Mouse (Mus musculus) regulatory T cell (primary cell): ENCODE results near the gene Hsd11b1.
"Not testable (repeated sequence)": the region's sequence is repeated elsewhere in the genome, so short reads cannot be mapped to it uniquely, and the experiment has no call there.

ENCODE experiments used
- in situ Hi-C: fragments of 300-600 bp; cut with MboI, MseI; formaldehyde crosslinking; loops from one replicate; pipeline ENCODE4 v1.15.1; 2025; ENCODE audit warnings: high pct_unique_total_duplicates

The Hsd11b1 gene

GRCm38 (mm10) chr1:193279492-193279891 lies 15.6 kb upstream of the Hsd11b1 start:
- in situ Hi-C loops = no loop called here

GRCm38 (mm10) chr1:193278414-193279045 lies 14.7 kb upstream of the Hsd11b1 start:
- in situ Hi-C loops = no loop called here

- in situ Hi-C loops = no loop called here
These were observed 10.7 kb upstream of the Hsd11b1 start for GRCm38 (mm10) chr1:193274407-193275071.

- in situ Hi-C loops = no loop called here
These were observed 9.2 kb upstream of the Hsd11b1 start, which contains the start of gene G0s2 for GRCm38 (mm10) chr1:193272916-193273601. Gene G0s2, minus strand, starts transcription at chr1:193273217.

- in situ Hi-C loops = no loop called here
These were observed 8.5 kb upstream of the Hsd11b1 start for GRCm38 (mm10) chr1:193272137-193272915.

GRCm38 (mm10) chr1:193270965-193271763 lies 7.3 kb upstream of the Hsd11b1 start:
- in situ Hi-C loops = no loop called here

DNA sequence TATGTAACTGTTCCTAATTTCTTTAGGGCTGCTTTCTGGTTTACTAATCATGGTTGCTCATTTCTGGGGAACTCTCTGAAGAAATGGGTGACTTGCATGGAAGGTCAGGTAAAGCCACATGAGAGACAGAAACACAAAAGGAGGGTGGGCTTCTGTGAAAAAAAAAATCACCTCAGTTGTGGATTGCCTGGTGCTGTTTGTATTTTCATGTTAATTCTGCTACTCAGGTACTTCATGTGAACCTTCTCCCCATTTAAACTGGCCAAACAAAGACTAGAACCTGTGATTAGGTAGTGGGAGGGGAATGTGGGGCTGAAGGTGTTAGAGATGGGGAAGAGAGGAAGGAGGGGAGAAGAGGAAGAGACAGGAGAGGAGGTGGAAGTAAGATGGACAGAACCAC lies 1.9 kb upstream of the Hsd11b1 start:
- in situ Hi-C loops = no loop called here

DNA sequence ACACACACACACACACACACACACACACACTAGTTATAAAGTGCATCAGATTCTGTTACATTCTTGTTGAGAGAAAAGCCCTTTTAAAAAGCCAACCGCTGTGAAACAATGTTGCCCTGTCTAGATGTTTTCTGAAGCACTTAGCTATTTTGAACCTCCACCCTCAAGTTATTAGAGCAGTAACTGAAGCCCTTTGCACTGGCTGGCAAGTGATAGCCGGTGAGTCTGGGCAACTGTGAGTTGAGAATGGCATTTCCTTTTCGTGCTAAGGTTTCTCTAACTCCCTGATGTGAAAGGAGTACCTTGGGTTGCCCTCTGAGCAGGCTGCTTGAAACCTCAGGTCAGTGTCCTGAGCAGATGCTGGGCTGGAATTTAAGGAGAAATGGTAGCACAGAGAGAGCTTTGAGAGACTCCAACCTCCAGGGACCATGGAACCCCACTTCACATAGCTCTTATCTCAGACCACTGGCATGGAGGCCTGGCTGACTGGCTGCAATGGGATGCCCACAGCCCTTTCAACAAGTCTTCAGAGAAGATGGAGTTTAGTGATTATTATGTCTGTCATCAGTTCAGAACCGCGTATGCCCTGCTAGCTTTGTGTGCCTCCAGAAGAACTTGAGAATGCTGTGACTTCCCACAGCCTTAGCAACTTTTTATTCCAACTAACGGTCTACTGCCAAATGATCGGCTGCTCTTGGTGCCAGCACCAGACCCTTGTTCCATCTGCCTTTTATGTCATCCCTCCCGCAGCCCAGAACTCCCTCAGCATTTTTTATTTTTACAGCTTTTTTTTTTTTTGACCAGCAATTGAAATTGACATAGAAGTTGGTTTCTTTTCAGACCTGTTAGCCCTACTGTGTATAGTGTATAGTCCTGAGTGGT lies 608 bp downstream of the Hsd11b1 start:
- in situ Hi-C loops = loop anchor here (5.0 kb wide), 1 partner anchor 64 kb away; no protein-coding TSS in a partner anchor

DNA sequence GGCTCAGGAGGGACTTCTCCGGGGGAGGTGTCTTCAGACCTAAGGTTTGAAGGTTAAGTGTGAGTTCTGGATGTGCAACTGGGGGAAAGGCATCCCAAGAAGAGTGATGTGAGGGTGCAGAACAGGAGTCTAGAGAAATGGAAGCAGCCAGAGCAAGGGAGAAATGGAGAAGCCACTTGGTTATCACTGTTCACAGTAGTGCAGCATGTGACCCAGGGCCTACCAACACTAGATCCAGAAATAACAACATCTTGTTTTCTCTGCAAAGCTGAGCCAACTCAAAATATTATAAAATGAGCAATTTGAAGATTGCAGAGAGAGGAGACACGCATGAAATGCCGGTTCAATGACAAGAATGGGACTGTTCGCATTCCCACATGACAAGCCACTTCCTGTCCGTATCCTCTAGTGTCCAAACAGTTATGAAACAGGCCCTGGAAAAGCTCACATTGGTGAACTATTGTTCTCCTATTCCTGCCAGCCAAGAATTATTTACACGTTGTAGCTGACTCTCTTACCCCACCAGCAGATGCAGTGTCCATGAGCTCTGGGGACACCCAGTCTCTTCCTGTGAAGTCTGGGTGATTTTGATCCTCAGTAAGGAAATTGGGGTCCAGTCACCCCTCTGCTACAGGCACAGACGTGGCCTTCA lies 1.9 kb downstream of the Hsd11b1 start:
- in situ Hi-C loops = loop anchor here (5.0 kb wide), 1 partner anchor 65 kb away; no protein-coding TSS in a partner anchor

- in situ Hi-C loops = no loop called here
These were observed 4.3 kb downstream of the Hsd11b1 start for GRCm38 (mm10) chr1:193259559-193259958.

GRCm38 (mm10) chr1:193256621-193257098 lies 7.2 kb downstream of the Hsd11b1 start:
- in situ Hi-C loops = no loop called here

GRCm38 (mm10) chr1:193256289-193256577 lies 7.6 kb downstream of the Hsd11b1 start:
- in situ Hi-C loops = no loop called here

- in situ Hi-C loops = no loop called here
These were observed 8.2 kb downstream of the Hsd11b1 start for GRCm38 (mm10) chr1:193255488-193256288.

- in situ Hi-C loops = no loop called here
These were observed 8.8 kb downstream of the Hsd11b1 start for GRCm38 (mm10) chr1:193255032-193255431.

- in situ Hi-C loops = not testable (repeated sequence)
These were observed 10.0 kb downstream of the Hsd11b1 start for GRCm38 (mm10) chr1:193253895-193254294.

GRCm38 (mm10) chr1:193252616-193253015 lies 11.3 kb downstream of the Hsd11b1 start:
- in situ Hi-C loops = no loop called here

- in situ Hi-C loops = no loop called here
These were observed 12.5 kb downstream of the Hsd11b1 start for GRCm38 (mm10) chr1:193251386-193251785.

DNA sequence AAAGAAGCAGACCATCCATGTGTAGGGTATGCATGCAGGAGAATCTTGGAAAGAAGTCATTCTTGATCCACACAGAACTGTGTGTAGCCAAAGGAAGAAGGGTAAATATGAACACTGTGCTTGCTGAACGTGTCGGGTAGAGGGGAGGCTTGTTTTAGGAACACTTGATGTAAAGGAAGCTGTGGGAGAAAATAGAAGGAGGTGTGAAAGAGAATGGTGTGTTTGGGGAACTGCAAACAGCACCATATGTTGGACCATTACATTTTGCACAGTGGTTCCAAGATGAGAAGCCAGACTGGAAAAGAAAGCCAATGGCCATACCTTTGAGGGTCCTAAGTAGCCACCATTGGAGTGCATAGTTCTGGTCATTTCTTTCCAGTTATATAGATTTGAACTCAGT lies 13.8 kb downstream of the Hsd11b1 start:
- in situ Hi-C loops = no loop called here

DNA sequence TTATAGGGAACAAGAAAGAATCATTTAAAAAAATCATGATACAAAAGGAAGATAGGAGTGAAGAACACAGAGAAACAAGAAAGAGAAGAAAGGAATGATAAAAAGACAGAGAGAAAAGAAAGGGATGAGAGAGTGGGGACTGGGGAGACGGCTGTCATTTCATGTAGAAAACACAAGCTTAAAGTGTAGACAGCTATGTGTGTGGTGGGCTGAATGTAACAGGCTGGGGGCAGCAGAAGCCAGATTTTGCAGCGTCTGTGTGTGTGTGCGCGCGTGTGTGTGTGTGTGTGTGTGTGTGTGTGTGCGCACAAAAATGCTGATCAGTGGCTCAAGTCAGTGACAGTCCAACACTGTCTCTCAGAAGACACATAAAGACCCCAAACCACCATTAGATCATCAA lies 19.6 kb downstream of the Hsd11b1 start:
- in situ Hi-C loops = no loop called here
